Comparison of ENCODE assay signal across 10 mouse cellular contexts in genomic region chr4:33005595-33006470, GRCm38 (mm10). TPM values are rescaled to one million over a fixed set of nuclear protein-coding genes. Genes with fewer than 3 reads are reported as not detected.
DNase-seq lines count a peak whose midpoint lies in the region; ATAC-seq and TF ChIP-seq lines count a peak whose summit lies in the region.
"Not testable (repeated sequence)": the region's sequence is repeated elsewhere in the genome, so short reads cannot be mapped to it uniquely, and the experiment has no call there.
"Had no signal": no experiment of that assay in that cellular context is flagged by ENCODE, and none has a peak within 500 bp of the region (broad histone marks: within the 10 kb centered on the region; RNA-seq: fewer than 3 reads in every experiment).

No protein-coding gene starts in this region.

- ATAC-seq in hematopoietic stem cell, adult 5-6 weeks (replicated peaks in 1 of 2; ENCODE audit: insufficient read depth in 1 of 2, low FRiP score in 2 of 2, low TSS enrichment in 1 of 2, low read depth in 1 of 2, poor library complexity in 2 of 2, severe bottlenecking in 2 of 2): peak; percentile 37 to 58; a peak in 1 of 4 replicates
- peak; percentile 87 for ATAC-seq in intestine, embryonic 16.5 days
- 0 out of 2 replicates have a peak, but pooled peaks have one; percentile 35 for ATAC-seq in liver, embryonic 12.5 days
- peak; percentile 72 for ATAC-seq in megakaryocyte progenitor cell, adult 5-6 weeks (replicated peaks; ENCODE audit: poor library complexity)

- WGBS in intestine, embryonic 16.5 days: 66% methylated on average over 10 of the region's 10 CpGs
- 56% methylated on average over 10 of the region's 10 CpGs for WGBS in liver, embryonic 12.5 days (ENCODE audit: insufficient replicate concordance)
- WGBS in small intestine, adult 2 months: 44% methylated on average over 10 of the region's 10 CpGs

- not testable (repeated sequence) for TF ChIP-seq EP300 in MEL (IDR thresholded peaks at IDR 0.05; ENCODE audit: low read depth in 1 of 2, low read length in 2 of 2)

- H3K9ac ChIP-seq in MEL (ENCODE audit: control insufficient read depth, low read depth, low read length, poor library complexity, severe bottlenecking); intestine, embryonic 16.5 days (ENCODE audit: low read depth, low read length); liver, embryonic 12.5 days: not testable (repeated sequence)

- TF ChIP-seq RAD21 in MEL (IDR thresholded peaks at IDR 0.05; ENCODE audit: low read depth, low read length): not testable (repeated sequence)

- not testable (repeated sequence) for H3K79me2 ChIP-seq in MEL (ENCODE audit: control insufficient read depth, insufficient read depth, low read length, poor library complexity)

- DNase-seq in MEL (ENCODE audit: low read depth, low spot score): peak; percentile 89

- not testable (repeated sequence) for H3K9me3 ChIP-seq in MEL (replicated peaks; ENCODE audit: insufficient read depth, low read length); intestine, embryonic 16.5 days (ENCODE audit: control insufficient read depth, low read length); liver, embryonic 12.5 days (replicated peaks)

- not testable (repeated sequence) for H3K4me2 ChIP-seq in intestine, embryonic 16.5 days (ENCODE audit: low read depth, low read length); liver, embryonic 12.5 days

- TF ChIP-seq CTCF in MEL (IDR thresholded peaks at IDR 0.05 in 2 of 3, conservative IDR thresholded peaks at IDR 0.05 in 1 of 3; ENCODE audit: control insufficient read depth in 1 of 3, insufficient read depth in 1 of 3, low read depth in 2 of 3, low read length in 3 of 3, poor library complexity in 1 of 3, severe bottlenecking in 1 of 3); small intestine, adult 2 months (IDR thresholded peaks at IDR 0.05; ENCODE audit: extremely low read depth, insufficient read length, insufficient replicate concordance, low read depth, low read length): not testable (repeated sequence)

- not testable (repeated sequence) for H3K36me3 ChIP-seq in MEL (ENCODE audit: control insufficient read depth in 1 of 2, insufficient read depth in 2 of 2, low read length in 2 of 2); intestine, embryonic 16.5 days (ENCODE audit: control insufficient read depth, insufficient read depth, low read length); liver, embryonic 12.5 days; small intestine, adult 2 months (ENCODE audit: control insufficient read depth, insufficient read depth, low read length)

- TF ChIP-seq POLR2A in MEL (IDR thresholded peaks at IDR 0.05; ENCODE audit: control insufficient read depth in 1 of 2, insufficient read depth in 1 of 2, low read depth in 1 of 2, low read length in 2 of 2, poor library complexity in 1 of 2); small intestine, adult 2 months (IDR thresholded peaks at IDR 0.05; ENCODE audit: low read depth, low read length): not testable (repeated sequence)

- H3K27ac ChIP-seq in MEL (ENCODE audit: control insufficient read depth, low read depth, low read length); intestine, embryonic 16.5 days (ENCODE audit: low read length); liver, embryonic 12.5 days: not testable (repeated sequence)
- peak overlapping the region; percentile 36; the same call in 1 of the 2 replicates for H3K27ac ChIP-seq in small intestine, adult 2 months (ENCODE audit: insufficient read depth, low read depth, low read length)

- H3K4me3 ChIP-seq in MEL (ENCODE audit: control insufficient read depth in 1 of 2, insufficient read depth in 1 of 2, low read depth in 2 of 2, low read length in 2 of 2): peak overlapping the region; percentile 16 to 63
- not testable (repeated sequence) for H3K4me3 ChIP-seq in intestine, embryonic 16.5 days (ENCODE audit: low read length); liver, embryonic 12.5 days; small intestine, adult 2 months (ENCODE audit: low read depth, low read length)

- not testable (repeated sequence) for H3K27me3 ChIP-seq in MEL (ENCODE audit: control insufficient read depth in 1 of 2, insufficient read depth in 2 of 2, low read length in 2 of 2); intestine, embryonic 16.5 days (replicated peaks; ENCODE audit: control insufficient read depth, insufficient read depth, low read length); liver, embryonic 12.5 days (replicated peaks); small intestine, adult 2 months (ENCODE audit: control insufficient read depth, insufficient read depth, low read length)

- not testable (repeated sequence) for H3K4me1 ChIP-seq in MEL (ENCODE audit: control insufficient read depth in 1 of 2, insufficient read depth in 2 of 2, low read length in 2 of 2); intestine, embryonic 16.5 days (ENCODE audit: control insufficient read depth, insufficient read depth, low read length); liver, embryonic 12.5 days; small intestine, adult 2 months (ENCODE audit: control insufficient read depth, insufficient read depth, insufficient read length, low read length)

TF ChIP-seq in MEL, 35 proteins besides CTCF, POLR2A, EP300 and RAD21:
- TF ChIP-seq ETS1 (IDR thresholded peaks at IDR 0.05; ENCODE audit: low read depth, low read length): 0 out of 2 replicates have a peak, but pooled peaks have one; percentile 16
- peak; percentile 75 for TF ChIP-seq ZNF384 (IDR thresholded peaks at IDR 0.05; ENCODE audit: low read depth, low read length)
- TF ChIP-seq TAL1 (IDR thresholded peaks at IDR 0.05; ENCODE audit: low read length): peak; percentile 55
- TF ChIP-seq TBP (IDR thresholded peaks at IDR 0.05; ENCODE audit: low read depth, low read length): peak; percentile 98
- TF ChIP-seq GATA1 (IDR thresholded peaks at IDR 0.05; ENCODE audit: low read depth, low read length): peak; percentile 61
- peak; percentile 35; the same call in 1 of the 2 replicates for TF ChIP-seq RCOR1 (IDR thresholded peaks at IDR 0.05; ENCODE audit: low read depth, low read length)
- peak; percentile 80; the same call in 1 of the 2 replicates for TF ChIP-seq MAFK (IDR thresholded peaks at IDR 0.05; ENCODE audit: borderline replicate concordance, low read depth, low read length)

RNA-seq across cellular contexts. Expression of gene Rragd, which starts 23.0 kb away (rescaled TPM):
- not detected in 2 replicates for total RNA-seq in MEL (2012; rRNA removed)
- not detected for polyA plus RNA-seq in MEL (2012; ENCODE audit: insufficient read depth in 1 of 2, insufficient read length in 2 of 2, low read depth in 1 of 2, low replicate concordance in 2 of 2, missing spikeins in 1 of 2)
- total RNA-seq in hematopoietic stem cell, adult 5-6 weeks (2017): 0.35 and 0.56 TPM in 2 replicates
- polyA plus RNA-seq in intestine, embryonic 16.5 days (2015; fragmentation: Nextera tagmentation; extraction: Ambion mirVana): 28.0 and 30.1 TPM in 2 replicates
- 4.0 and 4.3 TPM in 2 replicates for polyA plus RNA-seq in liver, embryonic 12.5 days (2016; fragmentation: Nextera tagmentation; extraction: Ambion mirVana)
- not detected in 2 replicates for total RNA-seq in megakaryocyte progenitor cell, adult 5-6 weeks (2015)
- total RNA-seq in megakaryocyte progenitor cell, adult 5-6 weeks (2017): 0.10 TPM in 1 of 2 replicates, not detected in the other
- 4.7 and 14.9 TPM in 2 replicates for polyA plus RNA-seq in small intestine, adult 2 months (2012; rRNA removed)
- total RNA-seq: granulocyte monocyte progenitor cell, adult 5-6 weeks had no signal

RNA-seq across cellular contexts. Expression of gene Ube2j1, which starts 25.4 kb away (rescaled TPM):
- total RNA-seq in MEL (2012; rRNA removed): 32.6 and 35.4 TPM in 2 replicates
- polyA plus RNA-seq in MEL (2012; ENCODE audit: insufficient read depth in 1 of 2, insufficient read length in 2 of 2, low read depth in 1 of 2, low replicate concordance in 2 of 2, missing spikeins in 1 of 2): 10 to 100 TPM in 1 of 2 experiments, not detected in 1; 42.9 TPM
- total RNA-seq in hematopoietic stem cell, adult 5-6 weeks (2017): 53.3 and 58.7 TPM in 2 replicates
- 43.0 and 44.9 TPM in 2 replicates for polyA plus RNA-seq in intestine, embryonic 16.5 days (2015; fragmentation: Nextera tagmentation; extraction: Ambion mirVana)
- 34.2 and 36.0 TPM in 2 replicates for polyA plus RNA-seq in liver, embryonic 12.5 days (2016; fragmentation: Nextera tagmentation; extraction: Ambion mirVana)
- 52.8 and 54.9 TPM in 2 replicates for total RNA-seq in megakaryocyte progenitor cell, adult 5-6 weeks (2015)
- 48.5 and 48.9 TPM in 2 replicates for total RNA-seq in megakaryocyte progenitor cell, adult 5-6 weeks (2017)
- 8.8 and 18.5 TPM in 2 replicates for polyA plus RNA-seq in small intestine, adult 2 months (2012; rRNA removed)

RNA-seq across cellular contexts. Expression of gene Ankrd6, which starts 55.2 kb away (rescaled TPM):
- total RNA-seq in MEL (2012; rRNA removed): 1.1 and 1.4 TPM in 2 replicates
- 1 to 10 TPM in 1 of 2 experiments, not detected in 1; 1.8 TPM for polyA plus RNA-seq in MEL (2012; ENCODE audit: insufficient read depth in 1 of 2, insufficient read length in 2 of 2, low read depth in 1 of 2, low replicate concordance in 2 of 2, missing spikeins in 1 of 2)
- 2.8 and 5.0 TPM in 2 replicates for total RNA-seq in hematopoietic stem cell, adult 5-6 weeks (2017)
- 2.8 and 2.9 TPM in 2 replicates for polyA plus RNA-seq in intestine, embryonic 16.5 days (2015; fragmentation: Nextera tagmentation; extraction: Ambion mirVana)
- 1.3 and 1.5 TPM in 2 replicates for polyA plus RNA-seq in liver, embryonic 12.5 days (2016; fragmentation: Nextera tagmentation; extraction: Ambion mirVana)
- total RNA-seq in megakaryocyte progenitor cell, adult 5-6 weeks (2015): 0.59 and 0.76 TPM in 2 replicates
- total RNA-seq in megakaryocyte progenitor cell, adult 5-6 weeks (2017): 0.92 and 0.95 TPM in 2 replicates
- polyA plus RNA-seq in small intestine, adult 2 months (2012; rRNA removed): 0.17 and 0.27 TPM in 2 replicates

RNA-seq across cellular contexts. Expression of gene Gabrr2, which starts 57.0 kb away (rescaled TPM):
- total RNA-seq in MEL (2012; rRNA removed): 0.12 TPM in 1 of 2 replicates, not detected in the other
- under 1 TPM in 1 of 2 experiments, not detected in 1; 0.11 TPM for polyA plus RNA-seq in MEL (2012; ENCODE audit: insufficient read depth in 1 of 2, insufficient read length in 2 of 2, low read depth in 1 of 2, low replicate concordance in 2 of 2, missing spikeins in 1 of 2)
- total RNA-seq in hematopoietic stem cell, adult 5-6 weeks (2017): not detected in 2 replicates
- 0.10 and 0.24 TPM in 2 replicates for polyA plus RNA-seq in intestine, embryonic 16.5 days (2015; fragmentation: Nextera tagmentation; extraction: Ambion mirVana)
- polyA plus RNA-seq in liver, embryonic 12.5 days (2016; fragmentation: Nextera tagmentation; extraction: Ambion mirVana): not detected in 2 replicates
- total RNA-seq in megakaryocyte progenitor cell, adult 5-6 weeks (2015): 0.17 and 0.20 TPM in 2 replicates
- total RNA-seq in megakaryocyte progenitor cell, adult 5-6 weeks (2017): not detected in 2 replicates
- 0.18 and 1.5 TPM in 2 replicates for polyA plus RNA-seq in small intestine, adult 2 months (2012; rRNA removed)
- total RNA-seq: granulocyte monocyte progenitor cell, adult 5-6 weeks; heart, postnatal 4 days had no signal
- polyA plus RNA-seq: embryonic facial prominence, embryonic 11.5 days; G1E had no signal

Comparison
In these comparisons a context has a peak if more than half of its experiments do, and no peak if none do; other contexts are left out.
1. ATAC-seq: peak in every context shown above with its lines; median percentile 87 in intestine, embryonic 16.5 days; 72 in megakaryocyte progenitor cell, adult 5-6 weeks; 48 in hematopoietic stem cell, adult 5-6 weeks; 35 in liver, embryonic 12.5 days.